Mouse (Mus musculus) forebrain, embryonic 12.5 days (tissue): ENCODE data around the gene Stn1. TPM values are rescaled to one million over a fixed set of nuclear protein-coding genes. Genes with fewer than 3 reads are reported as not detected.

ENCODE experiments used
- ATAC-seq: fragments of 200-750 bp; cut with Nextera tagmentation; 2 replicates; pipeline ENCODE4 v1.8.0; 2017; ENCODE audit warnings: moderate TSS enrichment; ENCODE audit not compliant: low FRiP score
- H3K27ac ChIP-seq: fragments of 300-500 bp; sonication (generic); 2 replicates; pipeline ENCODE4 v1.5.1; 2016; ENCODE audit warnings: mild to moderate bottlenecking
- H3K27me3 ChIP-seq: fragments of 300-500 bp; sonication (generic); 2 replicates; pipeline ENCODE4 v1.6.1; 2016; ENCODE audit warnings: mild to moderate bottlenecking
- H3K36me3 ChIP-seq: fragments of 300-500 bp; sonication (generic); replicated peaks from 2 replicates; pipeline ENCODE4 v1.6.1; 2016; ENCODE audit warnings: mild to moderate bottlenecking
- H3K4me1 ChIP-seq: fragments of 300-500 bp; sonication (generic); 2 replicates; pipeline ENCODE4 v1.6.1; 2016
- H3K4me2 ChIP-seq: fragments of 300-500 bp; sonication (generic); 2 replicates; pipeline ENCODE4 v1.6.1; 2016; ENCODE audit warnings: mild to moderate bottlenecking, moderate library complexity
- H3K4me3 ChIP-seq: fragments of 300-500 bp; sonication (generic); replicated peaks from 2 replicates; pipeline ENCODE4 v1.5.1; 2016; ENCODE audit warnings: mild to moderate bottlenecking
- H3K9ac ChIP-seq: fragments of 300-500 bp; sonication (generic); 2 replicates; pipeline ENCODE4 v1.6.1; 2016; ENCODE audit warnings: mild to moderate bottlenecking
- H3K9me3 ChIP-seq: fragments of 300-500 bp; sonication (generic); 2 replicates; pipeline ENCODE4 v1.6.1; 2016
- WGBS: fragments of 180-500 bp; shearing (Covaris S2); methylation state at CpG from one replicate; pipeline ENCODE4 v1.1.7; 2016; 5-methylcytosine and 5-hydroxymethylcytosine counted together
- polyA plus RNA-seq: library from polyadenylated mRNA; unstranded; fragments of >200 nt; fragmentation: Nextera tagmentation; extraction: Ambion mirVana; gene quantifications from 2 replicates; pipeline ENCODE4 v1.2.1, GENCODE M21; 2016

Stn1 gene
- polyA plus RNA-seq, 1 experiment from 2014 or later: 45.3 TPM

GRCm38 (mm10) chr19:47502563-47502962 is 34.7 kb downstream of the Stn1 start:
- H3K4me3 ChIP-seq: no peak overlapping the region
- no peaks in the 10 kb centered on the region for H3K27me3 ChIP-seq
- peaks cover 2% of the 10 kb centered on the region; the same call in 1 of the 2 replicates for H3K4me1 ChIP-seq
- H3K4me2 ChIP-seq: no peak overlapping the region
- no peak; the same call in 1 of the 2 replicates for ATAC-seq
- WGBS: 79% methylated on average over 8 of the region's 8 CpGs
- H3K9ac ChIP-seq: no peak overlapping the region
- no peaks in the 10 kb centered on the region for H3K9me3 ChIP-seq
- H3K27ac ChIP-seq: no peak overlapping the region
- peaks cover 14% of the 10 kb centered on the region; the same call in 1 of the 2 replicates for H3K36me3 ChIP-seq

GRCm38 (mm10) chr19:47500389-47501011 is 36.8 kb downstream of the Stn1 start:
- Histone ChIP-seq H3K4me3 (no peak overlapping the region), H3K9me3 (no peaks in the 10 kb centered on the region), H3K4me2 (no peak overlapping the region), H3K27ac (no peak overlapping the region), H3K9ac (no peak overlapping the region), H3K36me3 (peaks cover 8% of the 10 kb centered on the region; the same call in 1 of the 2 replicates), H3K27me3 (no peaks in the 10 kb centered on the region), H3K4me1 (peaks cover 2% of the 10 kb centered on the region; the same call in 1 of the 2 replicates)
- ATAC-seq: no peak
- WGBS: 80% methylated on average over 11 of the region's 11 CpGs

GRCm38 (mm10) chr19:47499841-47500240 is 37.5 kb downstream of the Stn1 start:
- ATAC-seq: no peak
- H3K9me3 ChIP-seq: no peaks in the 10 kb centered on the region
- H3K27ac ChIP-seq: no peak overlapping the region
- H3K4me1 ChIP-seq: peaks cover 3% of the 10 kb centered on the region; the same call in 1 of the 2 replicates
- H3K36me3 ChIP-seq: peaks cover 4% of the 10 kb centered on the region; the same call in 1 of the 2 replicates
- H3K4me3 ChIP-seq: no peak overlapping the region
- WGBS: 90% methylated on average over 5 of the region's 5 CpGs
- no peaks in the 10 kb centered on the region for H3K27me3 ChIP-seq
- H3K4me2 ChIP-seq: no peak overlapping the region
- no peak overlapping the region for H3K9ac ChIP-seq

- H3K9me3 ChIP-seq: no peaks in the 10 kb centered on the region
- H3K27ac ChIP-seq: no peak overlapping the region
- ATAC-seq: no peak
- H3K4me2 ChIP-seq: no peak overlapping the region
- H3K36me3 ChIP-seq: peaks cover 4% of the 10 kb centered on the region; the same call in 1 of the 2 replicates
- H3K4me3 ChIP-seq: no peak overlapping the region
- H3K9ac ChIP-seq: no peak overlapping the region
- peaks cover 12% of the 10 kb centered on the region for H3K4me1 ChIP-seq
- 80% methylated on average over 4 of the region's 4 CpGs for WGBS
- H3K27me3 ChIP-seq: no peaks in the 10 kb centered on the region
Observed at GRCm38 (mm10) chr19:47498942-47499341, 38.4 kb downstream of the Stn1 start.

GRCm38 (mm10) chr19:47497736-47498135 is 39.6 kb downstream of the Stn1 start:
- no peak overlapping the region for H3K4me3 ChIP-seq
- H3K4me2 ChIP-seq: no peak overlapping the region
- H3K27ac ChIP-seq: no peak overlapping the region
- no peaks in the 10 kb centered on the region for H3K9me3 ChIP-seq
- H3K27me3 ChIP-seq: no peaks in the 10 kb centered on the region
- no peak for ATAC-seq
- H3K36me3 ChIP-seq: peaks cover 4% of the 10 kb centered on the region; the same call in 1 of the 2 replicates
- WGBS: 86% methylated on average over 6 of the region's 6 CpGs
- no peak overlapping the region for H3K9ac ChIP-seq
- peaks cover 24% of the 10 kb centered on the region for H3K4me1 ChIP-seq

GRCm38 (mm10) chr19:47497313-47497712 is 40.0 kb downstream of the Stn1 start:
- Histone ChIP-seq H3K9me3 (no peaks in the 10 kb centered on the region), H3K27ac (no peak overlapping the region), H3K4me3 (no peak overlapping the region), H3K4me2 (no peak overlapping the region), H3K9ac (no peak overlapping the region), H3K27me3 (no peaks in the 10 kb centered on the region), H3K36me3 (no peaks in the 10 kb centered on the region), H3K4me1 (peaks cover 27% of the 10 kb centered on the region)
- ATAC-seq: no peak
- WGBS: 77% methylated on average over 9 of the region's 9 CpGs

GRCm38 (mm10) chr19:47493017-47493997 is 44.0 kb downstream of the Stn1 start:
- no peaks in the 10 kb centered on the region for H3K27me3 ChIP-seq
- peaks cover 31% of the 10 kb centered on the region for H3K4me1 ChIP-seq
- H3K9me3 ChIP-seq: no peaks in the 10 kb centered on the region
- peak overlapping the region; percentile 90 for H3K27ac ChIP-seq
- ATAC-seq: peak; percentile 78
- H3K36me3 ChIP-seq: no peaks in the 10 kb centered on the region
- peak overlapping the region; percentile 7; the same call in 1 of the 2 replicates for H3K4me3 ChIP-seq
- peak overlapping the region; percentile 43 for H3K4me2 ChIP-seq
- H3K9ac ChIP-seq: peak overlapping the region; percentile 36; the same call in 1 of the 2 replicates
- WGBS: 16% methylated on average over 23 of the region's 23 CpGs

- no peaks in the 10 kb centered on the region for H3K27me3 ChIP-seq
- H3K9ac ChIP-seq: no peak overlapping the region
- H3K27ac ChIP-seq: peak overlapping the region; percentile 90
- H3K4me2 ChIP-seq: 0 out of 2 replicates have a peak overlapping the region, but pooled peaks have one; percentile 43
- H3K4me3 ChIP-seq: no peak overlapping the region
- H3K9me3 ChIP-seq: no peaks in the 10 kb centered on the region
- peaks cover 31% of the 10 kb centered on the region for H3K4me1 ChIP-seq
- 21% methylated on average over 6 of the region's 6 CpGs for WGBS
- no peaks in the 10 kb centered on the region for H3K36me3 ChIP-seq
- peak; percentile 10; the same call in 1 of the 2 replicates for ATAC-seq
Observed at GRCm38 (mm10) chr19:47492422-47492821, 44.9 kb downstream of the Stn1 start.

- peak overlapping the region; percentile 90 for H3K27ac ChIP-seq
- no peak overlapping the region for H3K9ac ChIP-seq
- no peaks in the 10 kb centered on the region for H3K36me3 ChIP-seq
- no peak overlapping the region for H3K4me3 ChIP-seq
- no peak overlapping the region for H3K4me2 ChIP-seq
- H3K4me1 ChIP-seq: peaks cover 31% of the 10 kb centered on the region
- ATAC-seq: 0 out of 2 replicates have a peak, but pooled peaks have one; percentile 12
- no peaks in the 10 kb centered on the region for H3K9me3 ChIP-seq
- H3K27me3 ChIP-seq: no peaks in the 10 kb centered on the region
- 32% methylated on average over 2 of the region's 2 CpGs for WGBS
Observed at GRCm38 (mm10) chr19:47491853-47492252, 45.5 kb downstream of the Stn1 start.

- ATAC-seq: no peak
- Histone ChIP-seq H3K4me3 (no peak overlapping the region), H3K36me3 (no peaks in the 10 kb centered on the region), H3K27ac (no peak overlapping the region), H3K4me2 (no peak overlapping the region), H3K4me1 (peaks cover 33% of the 10 kb centered on the region), H3K9me3 (no peaks in the 10 kb centered on the region), H3K9ac (no peak overlapping the region), H3K27me3 (no peaks in the 10 kb centered on the region)
- WGBS: 85% methylated on average over 3 of the region's 3 CpGs
Observed at GRCm38 (mm10) chr19:47489233-47489632, 48.1 kb downstream of the Stn1 start.

GRCm38 (mm10) chr19:47488250-47488649 is 49.1 kb downstream of the Stn1 start:
- ATAC-seq: no peak
- WGBS: 34% methylated on average over 4 of the region's 4 CpGs
- no peak overlapping the region for H3K27ac ChIP-seq

GRCm38 (mm10) chr19:47487572-47487971 is 49.7 kb downstream of the Stn1 start:
- no peak for ATAC-seq
- H3K9ac ChIP-seq: no peak overlapping the region
- WGBS: 87% methylated on average over 9 of the region's 9 CpGs

More at GRCm38 (mm10) chr19:47488250-47488649, 49.1 kb downstream of the Stn1 start:
- H3K36me3 ChIP-seq: no peaks in the 10 kb centered on the region
- no peak overlapping the region for H3K4me2 ChIP-seq
- H3K27me3 ChIP-seq: no peaks in the 10 kb centered on the region
- H3K9ac ChIP-seq: no peak overlapping the region
- no peak overlapping the region for H3K4me3 ChIP-seq
- H3K4me1 ChIP-seq: peaks cover 27% of the 10 kb centered on the region
- H3K9me3 ChIP-seq: no peaks in the 10 kb centered on the region

More at GRCm38 (mm10) chr19:47487572-47487971, 49.7 kb downstream of the Stn1 start:
- Histone ChIP-seq H3K27ac (no peak overlapping the region), H3K4me2 (no peak overlapping the region), H3K4me1 (peaks cover 21% of the 10 kb centered on the region), H3K27me3 (no peaks in the 10 kb centered on the region), H3K36me3 (no peaks in the 10 kb centered on the region), H3K9me3 (no peaks in the 10 kb centered on the region), H3K4me3 (no peak overlapping the region)
